Mouse (Mus musculus): ENCODE data around the gene Nanos3.

The Nanos3 gene

DNA sequence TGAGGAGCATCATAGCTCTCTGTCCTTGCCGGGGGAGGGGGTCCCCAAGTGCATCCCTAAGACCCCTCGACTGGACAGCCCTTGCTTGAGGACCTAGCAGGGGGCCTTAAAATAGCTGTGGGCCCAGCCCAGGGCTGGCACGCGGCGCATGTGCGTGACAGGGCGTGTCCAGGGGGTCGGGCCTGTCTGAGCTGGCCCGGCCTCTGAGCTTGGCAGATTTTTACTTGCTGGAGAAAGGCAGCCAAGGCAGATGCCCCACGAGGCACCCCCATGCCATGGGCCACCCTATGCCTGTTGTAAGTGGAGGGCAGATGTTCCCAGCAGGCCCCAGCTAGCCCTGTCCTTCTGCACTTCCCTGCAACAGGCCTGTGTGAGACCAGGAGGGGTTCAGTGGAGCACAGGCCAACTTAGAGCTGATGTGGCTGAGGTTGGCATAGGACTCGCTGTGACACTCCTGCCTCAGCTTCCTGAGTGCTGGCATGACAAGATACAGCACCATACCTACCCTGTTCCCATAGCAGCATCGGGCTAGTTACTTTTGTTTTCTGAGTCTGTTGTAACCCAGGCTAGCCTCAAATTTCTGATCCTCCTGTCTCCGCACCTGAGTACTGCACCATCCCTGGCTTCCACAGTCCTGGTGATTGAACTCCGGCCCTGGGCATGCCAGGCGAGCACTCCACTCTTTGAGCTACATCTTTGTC is 16.7 kb upstream of the Nanos3 start:
- DNase-seq (ENCODE audit: low spot score) = peak; percentile 95

GRCm38 (mm10) chr8:84200652-84201544 is 15.9 kb upstream of the Nanos3 start:
- peak; percentile 83 for DNase-seq (ENCODE audit: low spot score)

DNA sequence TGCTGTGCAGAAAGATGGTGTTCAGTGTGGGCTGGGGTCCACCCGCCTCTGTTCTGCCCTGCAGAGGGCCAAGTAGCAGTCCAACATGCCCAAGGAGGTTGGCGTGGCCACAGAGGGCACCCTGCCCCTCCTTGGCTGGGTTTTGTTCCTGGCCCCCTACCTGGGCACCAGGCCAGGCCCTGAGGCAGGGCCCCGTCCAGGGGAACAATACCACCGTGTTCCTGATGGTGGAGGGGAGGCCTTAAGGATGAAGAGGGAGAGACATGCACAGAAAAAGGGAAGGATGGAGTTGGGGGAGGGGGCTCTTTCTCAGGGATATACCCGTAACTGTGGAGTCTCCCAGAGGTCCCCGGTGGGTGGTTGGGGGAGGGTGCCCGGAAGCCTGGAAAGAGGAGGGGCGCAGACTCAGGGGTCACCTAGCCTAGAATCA is 15.1 kb upstream of the Nanos3 start:
- no peak for DNase-seq (ENCODE audit: low spot score)

- DNase-seq (ENCODE audit: low spot score) = no peak
Observed at GRCm38 (mm10) chr8:84199348-84200125, 14.5 kb upstream of the Nanos3 start.

DNA sequence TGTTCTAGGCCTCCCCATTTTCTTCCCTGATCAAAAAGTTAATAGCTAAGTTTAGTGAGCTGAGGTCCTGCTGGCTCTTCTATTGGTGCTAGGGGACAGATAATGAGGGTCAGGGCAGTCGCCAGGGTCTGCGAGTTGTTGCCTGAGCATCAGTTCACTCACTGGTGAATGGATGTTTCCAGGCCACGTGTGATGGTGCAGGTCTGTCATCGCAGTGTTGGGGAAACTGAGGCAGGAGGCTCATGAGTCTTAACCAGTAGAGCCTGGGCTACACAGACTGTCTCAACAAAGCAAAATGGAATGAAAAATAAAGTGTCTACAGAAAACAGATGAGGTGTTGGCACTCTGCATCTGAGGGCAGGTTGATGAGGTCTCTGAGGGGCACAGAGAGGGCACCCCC is 13.9 kb upstream of the Nanos3 start:
- no peak for DNase-seq (ENCODE audit: low spot score)

- DNase-seq (ENCODE audit: low spot score) = peak; percentile 80
Observed at GRCm38 (mm10) chr8:84197922-84198774, 13.1 kb upstream of the Nanos3 start.

DNA sequence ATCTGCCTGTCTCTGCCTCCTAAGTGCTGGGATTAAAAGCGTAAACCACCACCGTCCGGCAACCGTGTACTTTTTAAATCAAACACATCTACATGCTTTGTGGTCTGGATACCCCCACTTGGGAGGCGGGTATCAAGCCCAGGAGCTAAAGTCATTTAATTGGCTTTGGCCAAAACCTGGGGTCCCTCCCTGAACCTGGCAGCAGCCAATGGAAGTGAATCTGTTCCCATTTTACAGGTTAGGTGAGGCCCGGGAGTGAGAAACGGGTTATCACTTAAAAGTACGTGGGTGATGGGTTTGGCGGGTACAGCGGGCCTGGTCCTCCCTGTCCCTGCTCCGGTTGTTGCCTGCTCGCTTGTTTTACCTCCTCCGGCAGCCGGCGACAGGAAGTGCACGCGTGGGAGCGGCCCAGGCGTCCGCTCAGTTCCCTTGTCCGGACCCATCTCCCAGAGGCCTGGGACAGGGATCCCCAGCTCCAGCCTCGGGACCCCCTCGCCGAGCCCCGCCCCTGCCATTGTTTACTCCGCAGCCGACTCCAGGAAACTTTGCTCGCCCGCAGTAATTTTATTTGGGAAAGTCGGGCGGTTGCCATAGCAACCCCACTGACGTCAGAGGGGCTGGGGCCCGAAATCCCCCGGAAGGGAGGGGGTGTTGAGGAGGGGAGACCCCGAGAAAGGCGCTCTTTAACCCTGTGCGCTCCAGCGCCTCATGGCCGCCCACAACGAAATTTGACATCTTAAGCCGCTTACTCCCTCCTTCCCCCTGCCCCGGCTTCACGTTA is 12.3 kb upstream of the Nanos3 start:
- DNase-seq (ENCODE audit: low spot score) = peak; percentile 69

DNA sequence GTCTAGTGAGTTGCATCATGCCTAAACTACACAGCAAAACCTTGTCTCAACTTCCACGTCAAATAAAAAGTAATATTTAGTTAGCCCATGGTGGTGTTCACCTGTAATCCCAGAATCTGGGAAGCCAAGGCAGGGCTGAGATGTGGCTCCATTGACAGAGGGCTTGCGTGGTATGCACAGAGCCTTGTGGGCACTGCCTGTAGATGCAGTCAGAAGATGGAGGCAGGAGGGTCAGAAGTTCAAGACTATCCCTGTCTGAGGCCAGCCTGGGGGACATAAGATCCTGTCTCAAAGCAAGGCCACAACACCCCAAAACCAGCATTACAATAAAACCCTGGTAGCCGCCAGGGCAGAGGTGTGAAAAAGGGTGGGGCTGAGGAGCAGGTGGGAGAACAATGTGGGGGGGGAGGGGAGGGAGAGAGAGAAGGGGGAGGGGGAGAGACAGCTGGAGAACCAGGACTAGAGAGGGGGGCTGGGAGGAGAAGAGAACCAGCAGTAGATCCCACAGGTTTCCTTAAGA is 9.3 kb upstream of the Nanos3 start:
- DNase-seq (ENCODE audit: low spot score) = no peak

- DNase-seq (ENCODE audit: low spot score) = no peak
Observed at GRCm38 (mm10) chr8:84193566-84193965, 8.5 kb upstream of the Nanos3 start.

GRCm38 (mm10) chr8:84193161-84193560 is 8.1 kb upstream of the Nanos3 start:
- DNase-seq (ENCODE audit: low spot score) = no peak

DNA sequence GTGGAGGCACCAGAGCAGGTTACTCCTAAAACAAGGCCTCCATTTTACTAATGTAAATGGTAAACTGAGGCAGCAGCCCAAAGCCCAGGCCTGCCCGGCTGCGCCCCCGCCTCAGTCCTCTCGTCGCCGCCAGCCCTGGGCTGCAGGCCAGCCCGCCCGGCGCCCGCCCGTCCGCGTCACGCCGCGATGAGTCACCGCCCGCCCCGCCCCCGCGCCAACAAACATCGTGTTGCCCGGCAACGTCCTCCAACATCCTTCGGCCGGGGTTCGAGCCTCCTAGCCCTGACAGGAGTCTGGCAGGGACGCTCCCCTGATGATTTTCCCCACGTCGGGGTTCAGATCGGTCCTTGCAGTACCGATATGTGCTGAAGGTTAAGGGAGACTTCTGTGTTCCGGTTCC is 7.5 kb upstream of the Nanos3 start:
- peak; percentile 53 for DNase-seq (ENCODE audit: low spot score)

DNA sequence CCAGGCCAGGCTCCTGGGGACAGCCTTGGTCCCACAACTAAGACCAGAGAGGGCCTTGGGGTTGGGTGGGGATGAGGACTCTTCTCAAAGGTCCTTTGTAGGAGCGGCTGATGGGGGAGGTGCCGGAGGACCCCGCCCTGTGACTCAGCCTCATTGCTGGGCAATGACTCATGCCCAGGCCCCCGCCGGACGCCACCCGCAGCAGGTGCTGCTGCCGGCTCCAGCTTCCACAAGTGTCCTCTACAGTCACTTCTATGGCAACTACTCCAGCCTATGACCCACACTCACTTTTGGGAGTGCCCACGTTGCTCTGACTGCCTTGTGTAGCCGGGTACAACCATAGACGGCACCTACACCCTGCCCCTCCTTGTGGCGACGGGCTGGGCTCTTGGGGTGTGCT is 7.0 kb upstream of the Nanos3 start:
- DNase-seq (ENCODE audit: low spot score) = peak; percentile 39

DNA sequence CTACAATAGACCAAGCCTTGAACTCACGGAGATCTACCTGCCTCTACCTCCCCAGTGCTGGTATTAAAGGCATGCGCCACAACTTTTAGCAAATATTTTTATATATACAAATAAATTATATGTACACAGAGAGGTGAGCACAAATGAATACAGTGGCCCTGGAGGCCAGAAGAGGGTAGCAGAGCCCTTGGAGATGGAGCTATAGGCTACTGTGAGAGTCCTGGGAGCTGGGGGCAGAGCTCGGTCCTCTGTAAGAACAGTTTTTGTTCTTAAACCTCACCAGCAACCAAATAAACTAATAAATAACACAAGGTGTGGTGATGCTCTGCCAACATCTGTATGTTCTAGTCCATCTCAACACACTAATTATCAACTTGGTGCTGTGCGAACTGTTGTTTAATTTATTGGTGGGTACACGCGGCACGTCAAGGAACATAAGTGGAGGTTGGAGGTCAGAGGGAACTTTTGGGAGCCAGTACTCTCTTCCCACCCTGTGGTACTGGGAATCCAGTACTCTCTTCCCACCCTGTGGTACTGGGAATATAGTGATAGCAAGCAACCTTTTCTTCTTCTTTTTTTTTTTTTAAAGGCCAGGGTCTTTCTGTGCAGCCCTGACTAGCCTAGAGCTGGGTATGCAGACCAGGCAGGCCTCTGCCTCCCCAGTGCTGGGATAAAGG is 5.3 kb upstream of the Nanos3 start:
- DNase-seq (ENCODE audit: low spot score) = peak; percentile 73

GRCm38 (mm10) chr8:84189603-84190002 is 4.6 kb upstream of the Nanos3 start:
- DNase-seq (ENCODE audit: low spot score) = peak; percentile 40

DNA sequence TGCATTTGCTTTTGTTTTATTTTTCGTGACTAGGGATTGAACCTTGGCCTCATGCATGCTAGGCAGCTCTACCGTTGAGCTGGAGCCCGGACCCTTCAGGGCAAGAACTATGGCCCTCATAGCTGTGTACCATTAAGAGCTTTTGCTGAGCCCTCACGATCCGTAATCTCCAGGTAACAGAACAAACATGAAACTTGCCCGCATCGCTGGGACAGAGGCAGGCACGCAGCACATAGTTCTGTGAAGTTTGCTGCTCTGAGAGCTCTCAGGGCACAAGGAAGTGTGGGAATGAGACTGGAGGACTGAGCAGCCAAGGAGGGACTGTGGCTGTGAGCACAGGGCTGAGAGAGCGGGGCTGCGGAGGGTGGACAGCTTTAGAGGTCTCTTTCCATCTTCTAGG is 3.7 kb upstream of the Nanos3 start:
- no peak for DNase-seq (ENCODE audit: low spot score)

DNA sequence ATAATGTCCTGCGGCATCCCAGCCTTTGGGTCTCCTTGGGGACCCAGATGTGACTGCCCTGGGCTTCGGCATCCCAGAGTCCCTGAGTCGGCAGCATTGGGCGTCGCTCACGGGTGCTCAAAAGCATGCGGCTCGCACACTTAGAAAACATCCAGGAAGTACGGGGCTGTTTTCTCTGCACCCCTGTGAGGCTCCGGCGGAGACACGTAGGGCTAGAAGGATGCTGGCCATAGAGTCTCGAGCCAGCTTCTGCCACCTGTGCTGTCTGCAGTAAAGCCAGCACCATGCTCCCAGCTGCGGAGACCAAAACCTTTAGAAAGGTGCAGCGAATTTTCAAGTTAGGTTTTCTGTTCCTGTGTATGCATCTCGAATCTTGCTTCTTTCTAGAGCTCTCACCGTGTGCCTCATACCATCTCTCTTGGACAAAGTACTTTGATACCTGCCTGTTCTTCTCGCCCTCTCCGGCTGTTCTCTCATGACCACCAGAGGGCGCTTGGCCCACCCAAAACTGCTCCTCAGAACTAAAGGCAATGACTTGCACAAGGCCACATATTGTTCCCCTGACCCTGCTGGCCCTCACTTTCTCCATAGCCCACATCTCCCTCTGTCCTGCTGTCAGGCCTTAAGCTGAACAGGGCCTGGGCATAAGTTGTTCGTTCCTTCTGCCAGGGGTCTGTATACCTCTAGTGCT is 2.2 kb upstream of the Nanos3 start:
- DNase-seq (ENCODE audit: low spot score) = peak; percentile 41

DNA sequence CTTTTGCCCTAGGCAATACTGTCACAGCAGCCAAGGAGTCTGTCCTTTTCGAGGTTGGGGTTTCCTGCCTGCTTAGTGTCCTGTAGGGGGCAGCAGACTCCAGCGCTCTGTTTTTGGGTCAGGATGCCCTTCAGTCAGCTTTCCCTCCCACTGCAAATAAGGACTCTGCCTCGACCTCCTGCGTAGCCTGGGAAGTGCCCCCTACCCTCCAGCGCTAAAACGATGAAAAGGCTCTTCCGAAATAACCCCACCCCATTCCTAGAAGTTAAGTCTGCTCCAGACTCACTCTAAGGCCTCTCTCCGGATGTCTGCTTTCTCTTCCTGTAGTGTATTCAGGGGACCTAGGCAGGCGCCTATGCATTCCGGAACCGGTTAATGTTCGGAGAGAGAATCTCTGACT is 1.5 kb upstream of the Nanos3 start:
- peak; percentile 92 for DNase-seq (ENCODE audit: low spot score)

- no peak for DNase-seq (ENCODE audit: low spot score)
Observed at GRCm38 (mm10) chr8:84184085-84185043, 653 bp downstream of the Nanos3 start.
